Mouse (Mus musculus) stomach, postnatal 0 days (tissue): ENCODE results near the gene Cwh43.

Experiments
- CTCF ChIP-seq: IDR thresholded peaks from 2 replicates; pipeline ENCODE4 v1.5.1; 2016; ENCODE audit warnings: antibody characterized with exemption, low read depth, mild to moderate bottlenecking, moderate library complexity
- EP300 ChIP-seq: optimal IDR thresholded peaks from 2 replicates; pipeline ENCODE3; 2016; ENCODE audit warnings: antibody characterized with exemption

DNA sequence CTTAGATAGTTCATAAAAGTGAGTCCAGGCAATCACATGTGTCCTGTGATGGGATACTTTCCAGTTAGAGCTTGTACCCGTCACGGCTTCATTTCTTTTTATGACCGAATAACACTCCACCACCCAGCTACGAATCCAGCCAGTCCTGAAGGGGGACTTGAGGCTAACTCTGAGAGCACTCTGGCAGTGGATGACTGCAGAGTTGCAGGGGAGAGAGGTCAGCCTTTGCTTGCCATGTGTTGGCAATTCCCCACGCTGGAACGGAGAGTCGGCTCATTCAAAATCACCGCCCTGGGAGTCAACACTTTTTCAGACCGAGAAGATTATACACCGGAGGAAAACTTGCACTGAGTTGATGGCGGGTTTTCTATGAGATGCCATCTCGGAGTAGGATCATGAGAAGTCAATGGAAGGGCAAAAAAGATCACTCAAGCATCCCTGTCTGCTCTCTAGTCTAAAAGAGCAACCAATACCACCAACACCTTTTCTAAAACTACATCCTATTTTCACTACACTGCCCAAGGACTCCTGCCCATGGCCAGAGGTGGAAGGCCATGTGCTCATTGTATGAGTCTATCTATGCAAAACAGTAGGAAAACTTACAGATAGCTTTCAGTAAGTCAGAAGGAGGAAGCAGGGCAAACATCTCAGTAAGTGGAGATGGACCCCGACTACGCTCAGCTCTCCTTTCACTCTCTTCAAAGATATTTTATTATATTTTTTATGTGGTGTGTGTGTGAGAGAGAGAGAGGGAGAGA, 2.4 kb upstream of the Cwh43 start:
- TF ChIP-seq CTCF = no peak
- TF ChIP-seq EP300 = no peak
